In the genomic region with DNA sequence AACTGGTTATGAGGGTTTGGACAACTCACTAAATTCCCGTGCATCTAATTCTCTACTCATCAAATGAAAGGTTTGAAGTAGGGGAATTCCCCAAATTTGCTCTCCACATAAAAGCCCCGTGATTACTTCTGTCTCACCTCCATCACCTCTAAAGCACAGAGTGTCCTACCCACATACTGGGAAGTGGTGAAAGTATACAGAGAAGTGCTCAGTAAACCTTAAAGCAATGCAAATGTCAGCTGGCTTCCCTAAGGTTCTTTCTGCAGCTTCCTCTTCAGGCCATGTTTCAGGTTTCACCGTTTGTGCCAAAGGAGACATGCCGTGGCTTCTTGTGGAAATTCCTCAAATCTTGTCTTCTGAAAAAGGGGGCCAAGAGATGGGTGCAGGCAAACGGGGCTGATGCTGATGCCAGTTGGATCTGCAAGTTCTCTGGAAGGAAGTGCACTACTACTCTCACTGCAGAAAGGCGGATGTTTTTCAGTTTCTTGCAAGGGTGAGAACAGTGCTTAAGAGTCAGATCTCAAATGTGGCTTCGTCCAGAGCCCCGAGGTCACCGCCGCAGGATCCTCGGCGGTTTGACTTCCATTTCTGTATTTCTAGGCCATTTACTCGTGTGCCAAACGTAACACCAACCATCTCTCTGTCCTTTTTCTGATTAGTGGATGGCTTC, we compare ENCODE assay signal across 19 mouse cellular contexts. TPM values are rescaled to one million over a fixed set of nuclear protein-coding genes. Genes with fewer than 3 reads are reported as not detected.
DNase-seq lines count a peak whose midpoint lies in the region; ATAC-seq lines count a peak whose summit lies in the region.
"Had no signal": no experiment of that assay in that cellular context is flagged by ENCODE, and none has a peak within 500 bp of the region (broad histone marks: within the 10 kb centered on the region; RNA-seq: fewer than 3 reads in every experiment).

No protein-coding gene starts in this region.

- WGBS in kidney, embryonic 14.5 days, result 81% methylated on average over 14 of the region's 14 CpGs

- no peaks in the 10 kb centered on the region for H3K9me3 ChIP-seq in kidney, embryonic 14.5 days (ENCODE audit: control insufficient read depth, low read length)
- H3K9me3 ChIP-seq: heart, embryonic 13.5 days; hindbrain, embryonic 10.5 days; intestine, embryonic 15.5 days; midbrain, embryonic 12.5 days had no signal

- H3K27me3 ChIP-seq in kidney, embryonic 14.5 days (ENCODE audit: control insufficient read depth, insufficient read depth, low read length), result no peaks in the 10 kb centered on the region
- H3K27me3 ChIP-seq: heart, embryonic 13.5 days; intestine, embryonic 15.5 days had no signal

- H3K9ac ChIP-seq in kidney, embryonic 14.5 days (ENCODE audit: low read depth, low read length), result no peak overlapping the region
- H3K9ac ChIP-seq: heart, embryonic 13.5 days; intestine, embryonic 15.5 days; midbrain, embryonic 12.5 days had no signal

- peak; percentile 87 for DNase-seq in heart, adult 11 months
- no peak for DNase-seq in heart, postnatal 4 days
- peak; percentile 22 for DNase-seq in thymus, postnatal 0 days (ENCODE audit: low spot score)
- DNase-seq in thymus, postnatal 14 days, result no peak
- DNase-seq in natural killer cell, adult 2 months (ENCODE audit: low spot score in 2 of 2), result peak; percentile 56 to 65
- DNase-seq in cerebellum, postnatal 10 days, result no peak
- DNase-seq in kidney, postnatal 10 days, result no peak
- DNase-seq: cerebellum, adult 18-20 months; gastrocnemius, postnatal 10 days; kidney, postnatal 36 days; liver had no signal

- no peak overlapping the region for H3K4me3 ChIP-seq in kidney, embryonic 14.5 days (ENCODE audit: low read length)
- H3K4me3 ChIP-seq: heart, embryonic 13.5 days; hindbrain, embryonic 10.5 days; intestine, embryonic 15.5 days; left cerebral cortex, adult 2 months; midbrain, embryonic 12.5 days had no signal

- H3K4me1 ChIP-seq in kidney, embryonic 14.5 days (ENCODE audit: control insufficient read depth, insufficient read depth, low read length), result peaks cover 4% of the 10 kb centered on the region; the same call in 1 of the 2 replicates

- no peak for ATAC-seq in kidney, embryonic 14.5 days (ENCODE audit: low FRiP score, low TSS enrichment)
- ATAC-seq: forebrain, embryonic 16.5 days; intestine, embryonic 15.5 days; lung, postnatal 0 days had no signal

- no peak overlapping the region for H3K4me2 ChIP-seq in kidney, embryonic 14.5 days (replicated peaks; ENCODE audit: low read depth, low read length)
- H3K4me2 ChIP-seq: heart, embryonic 13.5 days; intestine, embryonic 15.5 days; midbrain, embryonic 12.5 days had no signal

- no peaks in the 10 kb centered on the region for H3K36me3 ChIP-seq in kidney, embryonic 14.5 days (ENCODE audit: control insufficient read depth, insufficient read depth, low read length)
- H3K36me3 ChIP-seq: heart, embryonic 13.5 days; hindbrain, embryonic 10.5 days; intestine, embryonic 15.5 days; midbrain, embryonic 12.5 days had no signal

- no peak overlapping the region for H3K27ac ChIP-seq in kidney, embryonic 14.5 days (ENCODE audit: low read depth, low read length)
- H3K27ac ChIP-seq: heart, embryonic 13.5 days; hindbrain, embryonic 10.5 days; intestine, embryonic 15.5 days; left cerebral cortex, adult 2 months; midbrain, embryonic 12.5 days had no signal

RNA-seq across cellular contexts. Expression of gene Pdcd4, which starts 8.0 kb away (rescaled TPM):
- total RNA-seq in heart, postnatal 4 days (2021), result 10 to 100 TPM; 19.9 to 22.3 TPM
- 156 and 182 TPM in 2 replicates for polyA plus RNA-seq in thymus, postnatal 0 days (2015; fragmentation: Nextera tagmentation; extraction: Ambion mirVana)
- polyA plus RNA-seq in kidney, embryonic 14.5 days (2014; fragmentation: Nextera tagmentation; extraction: Ambion mirVana), result 134 and 136 TPM in 2 replicates

RNA-seq across cellular contexts. Expression of gene Shoc2, which starts 44.0 kb away (rescaled TPM):
- 10 to 100 TPM; 37.3 to 39.6 TPM for total RNA-seq in heart, postnatal 4 days (2021)
- polyA plus RNA-seq in thymus, postnatal 0 days (2015; fragmentation: Nextera tagmentation; extraction: Ambion mirVana), result 26.1 and 29.8 TPM in 2 replicates
- 34.3 and 59.6 TPM in 2 replicates for polyA plus RNA-seq in kidney, embryonic 14.5 days (2014; fragmentation: Nextera tagmentation; extraction: Ambion mirVana)

RNA-seq across cellular contexts. Expression of gene Bbip1, which starts 44.4 kb away (rescaled TPM):
- 10 to 100 TPM; 36.5 to 40.3 TPM for total RNA-seq in heart, postnatal 4 days (2021)
- 136 and 139 TPM in 2 replicates for polyA plus RNA-seq in thymus, postnatal 0 days (2015; fragmentation: Nextera tagmentation; extraction: Ambion mirVana)
- polyA plus RNA-seq in kidney, embryonic 14.5 days (2014; fragmentation: Nextera tagmentation; extraction: Ambion mirVana), result 96.8 and 137 TPM in 2 replicates

Comparison
In these comparisons a context has a peak if more than half of its experiments do, and no peak if none do; other contexts are left out.
1. DNase-seq: peak in heart, adult 11 months (single experiment), thymus, postnatal 0 days (single experiment) and natural killer cell, adult 2 months (2 of 2); none in heart, postnatal 4 days (single experiment), thymus, postnatal 14 days (single experiment), cerebellum, postnatal 10 days (0 of 2) and kidney, postnatal 10 days (single experiment).